Mouse (Mus musculus) forebrain, embryonic 16.5 days (tissue): ENCODE measurements around the gene Abcc1. TPM values are rescaled to one million over a fixed set of nuclear protein-coding genes. Genes with fewer than 3 reads are reported as not detected.
A peak's percentile ranks its signal among the peaks of the same experiment; 100 is the strongest.

ENCODE experiments used
- ATAC-seq: fragments of 200-750 bp; cut with Nextera tagmentation; 2 replicates; pipeline ENCODE4 v1.8.0; 2017; ENCODE audit warnings: mild to moderate bottlenecking, moderate library complexity
- H3K27ac ChIP-seq: fragments of 300-500 bp; sonication (generic); 2 replicates; pipeline ENCODE4 v1.5.1; 2014; ENCODE audit warnings: low read length, control low read depth
- H3K27me3 ChIP-seq: fragments of 300-500 bp; sonication (generic); replicated peaks from 2 replicates; pipeline ENCODE4 v1.6.1; 2014; ENCODE audit warnings: low read length; ENCODE audit not compliant: control insufficient read depth, insufficient read depth
- H3K36me3 ChIP-seq: fragments of 300-500 bp; sonication (generic); 2 replicates; pipeline ENCODE4 v1.6.1; 2014; ENCODE audit not compliant: control insufficient read depth, insufficient read depth
- H3K4me1 ChIP-seq: fragments of 300-500 bp; sonication (generic); replicated peaks from 2 replicates; pipeline ENCODE4 v1.6.1; 2014; ENCODE audit warnings: low read length; ENCODE audit not compliant: control insufficient read depth, insufficient read depth
- H3K4me2 ChIP-seq: fragments of 300-500 bp; sonication (generic); 2 replicates; pipeline ENCODE4 v1.6.1; 2014; ENCODE audit warnings: mild to moderate bottlenecking, low read length, control low read depth
- H3K4me3 ChIP-seq: fragments of 300-500 bp; sonication (generic); replicated peaks from 2 replicates; pipeline ENCODE4 v1.5.1; 2014; ENCODE audit warnings: mild to moderate bottlenecking, low read length, control low read depth
- H3K9ac ChIP-seq: fragments of 300-500 bp; sonication (generic); replicated peaks from 2 replicates; pipeline ENCODE4 v1.6.1; 2014; ENCODE audit warnings: low read depth, low read length, control low read depth
- H3K9me3 ChIP-seq: fragments of 300-500 bp; sonication (generic); 2 replicates; pipeline ENCODE4 v1.6.1; 2016; ENCODE audit warnings: low read length; ENCODE audit not compliant: control insufficient read depth
- WGBS: fragments of 180-500 bp; shearing (Covaris S2); extraction: QIAGEN DNeasy Blood & Tissue Kit; methylation state at CpG from one replicate; pipeline ENCODE4 v1.1.7; 2014; 5-methylcytosine and 5-hydroxymethylcytosine counted together
- polyA plus RNA-seq: library from polyadenylated mRNA; unstranded; fragments of >200 nt; fragmentation: Nextera tagmentation; extraction: Ambion mirVana; gene quantifications from 2 replicates; pipeline ENCODE4 v1.2.1, GENCODE M21; 2015

Gene Abcc1
- polyA plus RNA-seq, 1 experiment from 2014 or later, result 11.3 TPM

GRCm38 (mm10) chr16:14447366-14447765 lies 86.0 kb downstream of the Abcc1 start:
- 96% methylated on average over 4 of the region's 4 CpGs for WGBS

GRCm38 (mm10) chr16:14448307-14448706 lies 86.9 kb downstream of the Abcc1 start:
- Histone ChIP-seq H3K4me1 (no peaks in the 10 kb centered on the region), H3K27ac (no peak overlapping the region), H3K36me3 (no peaks in the 10 kb centered on the region), H3K4me2 (no peak overlapping the region), H3K27me3 (no peaks in the 10 kb centered on the region), H3K9me3 (no peaks in the 10 kb centered on the region), H3K9ac (no peak overlapping the region), H3K4me3 (no peak overlapping the region)
- 96% methylated on average over 8 of the region's 8 CpGs for WGBS
- no peak for ATAC-seq

More at GRCm38 (mm10) chr16:14447366-14447765, 86.0 kb downstream of the Abcc1 start:
- no peak overlapping the region for H3K4me3 ChIP-seq
- no peaks in the 10 kb centered on the region for H3K4me1 ChIP-seq
- no peak overlapping the region for H3K9ac ChIP-seq
- no peak overlapping the region for H3K4me2 ChIP-seq
- no peak for ATAC-seq
- no peaks in the 10 kb centered on the region for H3K27me3 ChIP-seq
- H3K9me3 ChIP-seq, result no peaks in the 10 kb centered on the region
- no peaks in the 10 kb centered on the region for H3K36me3 ChIP-seq
- no peak overlapping the region for H3K27ac ChIP-seq

GRCm38 (mm10) chr16:14449861-14450260 lies 88.5 kb downstream of the Abcc1 start:
- Histone ChIP-seq H3K27ac (no peak overlapping the region), H3K9ac (no peak overlapping the region), H3K4me2 (no peak overlapping the region), H3K36me3 (no peaks in the 10 kb centered on the region), H3K4me1 (no peaks in the 10 kb centered on the region), H3K9me3 (no peaks in the 10 kb centered on the region), H3K27me3 (no peaks in the 10 kb centered on the region), H3K4me3 (no peak overlapping the region)
- ATAC-seq, result no peak
- WGBS, result 91% methylated on average over 4 of the region's 4 CpGs

GRCm38 (mm10) chr16:14451374-14452046 lies 90.2 kb downstream of the Abcc1 start:
- no peaks in the 10 kb centered on the region for H3K9me3 ChIP-seq

GRCm38 (mm10) chr16:14462535-14462934 lies 101.2 kb downstream of the Abcc1 start:
- Histone ChIP-seq H3K4me1 (no peaks in the 10 kb centered on the region), H3K9me3 (no peaks in the 10 kb centered on the region), H3K36me3 (peaks cover 11% of the 10 kb centered on the region), H3K4me2 (no peak overlapping the region), H3K9ac (no peak overlapping the region), H3K4me3 (no peak overlapping the region), H3K27ac (no peak overlapping the region), H3K27me3 (no peaks in the 10 kb centered on the region)
- no peak for ATAC-seq
- 94% methylated on average over 2 of the region's 2 CpGs for WGBS

More at GRCm38 (mm10) chr16:14451374-14452046, 90.2 kb downstream of the Abcc1 start:
- no peak overlapping the region for H3K4me2 ChIP-seq
- no peak overlapping the region for H3K9ac ChIP-seq
- H3K4me3 ChIP-seq, result no peak overlapping the region
- peak; percentile 45; the same call in 1 of the 2 replicates for ATAC-seq
- 68% methylated on average over 5 of the region's 5 CpGs for WGBS
- H3K27ac ChIP-seq, result no peak overlapping the region
- H3K27me3 ChIP-seq, result no peaks in the 10 kb centered on the region
- no peaks in the 10 kb centered on the region for H3K36me3 ChIP-seq
- H3K4me1 ChIP-seq, result no peaks in the 10 kb centered on the region

- H3K9ac ChIP-seq, result no peak overlapping the region
- H3K4me1 ChIP-seq, result no peaks in the 10 kb centered on the region
- no peak overlapping the region for H3K4me3 ChIP-seq
- 98% methylated on average over 6 of the region's 6 CpGs for WGBS
- no peak overlapping the region for H3K27ac ChIP-seq
- no peaks in the 10 kb centered on the region for H3K9me3 ChIP-seq
- ATAC-seq, result no peak
- H3K27me3 ChIP-seq, result no peaks in the 10 kb centered on the region
- H3K4me2 ChIP-seq, result no peak overlapping the region
- H3K36me3 ChIP-seq, result peaks cover 11% of the 10 kb centered on the region
These were observed 103.7 kb downstream of the Abcc1 start for GRCm38 (mm10) chr16:14465016-14465415.

- Histone ChIP-seq H3K4me2 (no peak overlapping the region), H3K36me3 (peaks cover 5% of the 10 kb centered on the region), H3K4me1 (no peaks in the 10 kb centered on the region), H3K9ac (no peak overlapping the region), H3K27ac (no peak overlapping the region), H3K9me3 (no peaks in the 10 kb centered on the region), H3K27me3 (no peaks in the 10 kb centered on the region), H3K4me3 (no peak overlapping the region)
- no peak for ATAC-seq
- WGBS, result 88% methylated on average over 2 of the region's 2 CpGs
These were observed 107.0 kb downstream of the Abcc1 start for GRCm38 (mm10) chr16:14468351-14468750.

GRCm38 (mm10) chr16:14468841-14469240 lies 107.5 kb downstream of the Abcc1 start:
- no peaks in the 10 kb centered on the region for H3K4me1 ChIP-seq
- H3K4me2 ChIP-seq, result no peak overlapping the region
- no peak overlapping the region for H3K4me3 ChIP-seq
- H3K36me3 ChIP-seq, result peaks cover 8% of the 10 kb centered on the region
- no peaks in the 10 kb centered on the region for H3K27me3 ChIP-seq
- WGBS, result 99% methylated on average over 5 of the region's 5 CpGs
- no peak overlapping the region for H3K9ac ChIP-seq
- H3K27ac ChIP-seq, result no peak overlapping the region
- no peaks in the 10 kb centered on the region for H3K9me3 ChIP-seq
- no peak for ATAC-seq

- WGBS, result 79% methylated on average over 5 of the region's 5 CpGs
These were observed 110.8 kb downstream of the Abcc1 start for GRCm38 (mm10) chr16:14472171-14472570.

More at GRCm38 (mm10) chr16:14472171-14472570, 110.8 kb downstream of the Abcc1 start:
- Histone ChIP-seq H3K9me3 (no peaks in the 10 kb centered on the region), H3K36me3 (peaks cover 5% of the 10 kb centered on the region; the same call in 1 of the 2 replicates), H3K4me3 (no peak overlapping the region), H3K27ac (no peak overlapping the region), H3K27me3 (no peaks in the 10 kb centered on the region), H3K4me2 (no peak overlapping the region), H3K9ac (no peak overlapping the region), H3K4me1 (no peaks in the 10 kb centered on the region)
- no peak for ATAC-seq
